Mouse (Mus musculus) left cerebral cortex, adult 18-20 months (tissue): ENCODE measurements at regions not wholly inside any gene's neighbourhood (a gene's known extent, or its start where the extent isn't known, plus 50 kb on each side); places are given as distances from the start of the nearest gene placed in this dataset.

Experiments
- DNase-seq, 2 experiments: peaks; one replicate each; pipeline ENCODE4 v3.0.0; 2021 to 2022; ENCODE audit warnings: low spot score in 2 of 2, mixed read lengths in 1 of 2

DNA sequence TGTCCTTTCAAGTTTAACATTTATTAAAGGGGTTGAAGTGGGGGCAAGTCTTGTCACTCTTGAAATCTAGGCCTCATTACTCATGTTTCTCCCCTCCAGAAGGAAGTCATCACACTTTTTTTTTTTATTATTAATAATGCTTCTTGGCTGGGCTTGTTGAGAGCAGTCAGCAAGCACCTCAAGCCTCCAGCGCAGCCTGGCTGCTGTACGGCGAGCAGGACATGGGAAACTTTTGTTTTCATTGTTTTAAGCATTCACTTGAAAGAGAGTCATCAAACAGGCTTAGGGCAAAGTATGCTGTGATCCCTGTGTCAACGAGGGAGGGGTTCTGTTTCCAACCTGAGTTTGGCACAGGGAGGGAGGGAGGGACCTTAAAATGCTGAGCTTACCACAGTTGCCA is 178.7 kb downstream of the Gm12728 start:
- DNase-seq = no peak

GRCm38 (mm10) chr4:105969628-105970027 is 180.0 kb downstream of the Gm12728 start:
- DNase-seq = no peak

DNA sequence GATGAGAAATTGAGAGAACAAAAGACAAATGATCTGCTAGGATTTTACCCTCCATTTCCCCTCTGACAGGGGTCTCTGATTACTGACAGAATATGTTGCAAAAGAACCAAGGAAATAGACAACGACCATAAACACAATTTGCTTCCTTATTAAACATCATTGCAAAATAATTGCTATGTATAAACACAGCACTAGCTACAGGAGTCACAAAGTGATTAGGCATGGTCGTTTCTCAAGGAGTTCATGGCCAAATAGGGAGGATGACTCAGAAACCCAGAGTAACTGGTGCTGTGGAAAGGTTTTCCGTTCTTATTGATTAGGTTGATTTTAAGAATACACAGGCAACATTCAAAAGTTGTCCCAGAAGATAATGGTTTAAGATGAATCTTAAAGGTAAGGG is 180.4 kb downstream of the Gm12728 start:
- DNase-seq = no peak

- no peak for DNase-seq
These were observed 183.1 kb downstream of the Gm12728 start for GRCm38 (mm10) chr4:105972736-105973135.

DNA sequence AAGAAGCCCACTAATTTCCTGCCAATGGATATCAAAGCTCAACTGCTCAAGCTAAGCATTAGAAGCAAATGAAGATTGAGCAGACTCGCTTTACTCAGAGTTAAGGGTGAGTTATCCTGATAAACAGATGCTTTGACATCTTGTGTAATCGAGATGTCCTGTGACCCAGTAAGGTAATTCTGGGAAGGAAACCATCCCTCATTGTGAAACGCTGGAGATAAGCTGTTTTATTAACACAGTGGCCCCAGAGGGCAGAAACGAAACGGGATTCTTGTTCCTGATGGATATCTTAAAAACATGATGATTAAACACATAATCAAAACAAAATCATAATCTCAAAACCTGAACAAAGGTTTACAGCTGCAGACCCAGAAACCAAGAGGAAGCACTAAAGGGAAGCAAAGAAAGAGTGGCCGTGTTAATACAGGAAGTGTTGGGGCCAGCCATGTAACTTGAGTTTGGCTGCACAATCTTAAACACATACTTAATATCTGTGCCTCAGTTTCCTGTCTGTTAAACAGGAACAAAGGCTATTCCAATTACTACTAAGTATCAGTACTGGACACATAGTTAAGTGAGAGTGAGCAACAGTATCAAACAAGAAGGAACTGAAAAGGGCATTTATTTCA is 184.2 kb downstream of the Gm12728 start:
- no peak for DNase-seq

- DNase-seq = no peak
These were observed 185.3 kb downstream of the Gm12728 start for GRCm38 (mm10) chr4:105974948-105975347.

DNA sequence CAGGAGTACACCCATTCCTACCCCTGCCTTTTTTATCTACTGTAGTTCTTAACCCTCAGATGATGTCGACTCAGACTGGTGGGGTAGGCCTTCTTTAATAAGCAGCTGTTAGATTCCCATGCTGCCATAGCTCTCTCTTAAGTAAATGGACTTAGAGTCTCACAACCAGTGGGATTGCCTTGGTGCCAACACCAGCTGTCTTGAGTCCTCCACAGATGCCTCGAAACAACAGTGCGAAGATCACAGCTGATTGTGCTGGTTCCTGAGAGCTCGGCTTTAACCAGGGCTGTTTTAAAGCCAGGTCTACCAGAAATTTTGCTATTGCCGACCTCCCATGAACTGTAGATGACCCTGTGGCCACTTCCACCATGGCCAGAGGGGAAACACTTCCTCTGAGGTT is 189.4 kb downstream of the Gm12728 start:
- DNase-seq = no peak

GRCm38 (mm10) chr4:105983018-105983417 is 193.3 kb downstream of the Gm12728 start:
- DNase-seq = no peak

DNA sequence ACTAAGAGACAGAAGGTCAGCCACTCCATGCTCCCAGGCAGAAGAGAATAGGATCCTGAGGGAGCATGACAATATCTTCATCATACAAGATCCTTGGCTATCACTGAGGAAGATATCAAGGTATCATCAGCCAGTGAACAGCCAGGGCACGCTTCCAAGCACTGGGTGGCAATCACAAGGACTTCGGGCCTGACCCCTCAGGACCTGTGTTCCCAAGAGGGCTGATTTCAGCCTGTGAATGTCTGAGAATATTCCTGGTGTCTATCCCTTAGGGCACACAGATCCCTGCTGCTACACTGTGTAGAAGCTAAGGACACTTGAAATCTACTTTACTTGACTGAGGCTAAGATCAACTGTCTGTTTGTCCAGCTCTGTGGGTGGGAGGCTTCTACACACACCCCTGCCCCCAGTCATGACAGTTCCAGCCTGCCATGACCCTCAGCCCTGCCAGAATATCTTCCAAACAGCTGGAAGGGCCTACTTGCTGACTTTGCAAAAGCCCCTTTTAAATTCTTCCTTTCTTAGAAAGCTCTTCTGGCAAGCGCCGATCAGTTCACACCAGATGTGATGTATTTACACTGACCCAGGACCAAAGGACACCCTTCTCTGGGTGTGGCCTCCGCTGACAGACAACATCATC is 198.4 kb downstream of the Gm12728 start:
- DNase-seq = no peak

DNA sequence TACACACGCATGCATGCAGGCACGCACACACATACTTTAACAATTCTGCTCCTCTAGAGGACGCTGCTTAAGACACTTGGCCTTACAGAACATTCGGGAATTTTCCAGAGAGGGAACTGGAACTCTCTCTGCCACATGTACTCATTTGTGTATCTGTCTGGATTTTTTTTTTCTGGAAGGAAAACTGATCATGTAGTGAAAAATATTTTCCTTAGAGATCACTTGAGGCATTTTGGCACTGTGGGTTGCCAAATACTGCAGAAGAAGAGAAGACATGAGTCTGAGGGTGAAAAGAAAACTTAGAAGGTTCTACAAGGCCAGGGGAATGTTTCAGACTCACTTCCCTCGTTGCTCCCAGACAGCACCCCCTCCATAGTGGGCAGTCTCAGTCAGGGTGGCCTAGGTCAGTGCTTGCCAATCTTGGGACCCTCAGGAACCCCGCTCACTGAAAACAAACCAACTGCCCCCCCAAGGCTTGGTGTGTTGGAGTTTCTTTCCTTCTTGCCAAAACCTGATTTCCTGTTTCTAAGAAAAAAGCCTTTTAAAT is 203.0 kb downstream of the Gm12728 start:
- no peak for DNase-seq

GRCm38 (mm10) chr4:105994390-105994798 is 204.7 kb downstream of the Gm12728 start:
- no peak for DNase-seq

GRCm38 (mm10) chr4:105996060-105996459 is 206.4 kb downstream of the Gm12728 start:
- DNase-seq = no peak

- DNase-seq = peak; percentile 5 to 16
These were observed 207.4 kb downstream of the Gm12728 start for GRCm38 (mm10) chr4:105996893-105997630.

GRCm38 (mm10) chr4:106002516-106002915 is 212.8 kb downstream of the Gm12728 start:
- DNase-seq = no peak

DNA sequence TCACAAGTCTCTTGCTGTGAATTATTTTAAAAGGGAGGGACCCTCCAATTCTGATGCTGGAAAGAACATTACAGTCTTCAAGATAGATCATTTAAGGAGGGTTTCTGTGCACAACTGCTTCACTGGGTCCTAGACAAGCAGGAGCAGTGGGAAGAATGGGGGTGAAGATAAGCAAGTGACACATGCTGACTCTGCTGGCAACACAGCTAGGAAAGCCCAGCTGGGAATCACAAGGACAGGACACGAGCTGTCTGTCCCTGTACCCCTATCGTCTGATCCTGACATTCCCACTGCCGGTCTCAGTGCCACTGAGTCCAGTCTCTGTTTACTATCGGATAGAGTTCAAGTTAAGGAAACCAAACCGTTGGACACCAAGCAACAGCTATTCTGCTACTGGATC is 216.3 kb downstream of the Gm12728 start:
- DNase-seq = no peak

DNA sequence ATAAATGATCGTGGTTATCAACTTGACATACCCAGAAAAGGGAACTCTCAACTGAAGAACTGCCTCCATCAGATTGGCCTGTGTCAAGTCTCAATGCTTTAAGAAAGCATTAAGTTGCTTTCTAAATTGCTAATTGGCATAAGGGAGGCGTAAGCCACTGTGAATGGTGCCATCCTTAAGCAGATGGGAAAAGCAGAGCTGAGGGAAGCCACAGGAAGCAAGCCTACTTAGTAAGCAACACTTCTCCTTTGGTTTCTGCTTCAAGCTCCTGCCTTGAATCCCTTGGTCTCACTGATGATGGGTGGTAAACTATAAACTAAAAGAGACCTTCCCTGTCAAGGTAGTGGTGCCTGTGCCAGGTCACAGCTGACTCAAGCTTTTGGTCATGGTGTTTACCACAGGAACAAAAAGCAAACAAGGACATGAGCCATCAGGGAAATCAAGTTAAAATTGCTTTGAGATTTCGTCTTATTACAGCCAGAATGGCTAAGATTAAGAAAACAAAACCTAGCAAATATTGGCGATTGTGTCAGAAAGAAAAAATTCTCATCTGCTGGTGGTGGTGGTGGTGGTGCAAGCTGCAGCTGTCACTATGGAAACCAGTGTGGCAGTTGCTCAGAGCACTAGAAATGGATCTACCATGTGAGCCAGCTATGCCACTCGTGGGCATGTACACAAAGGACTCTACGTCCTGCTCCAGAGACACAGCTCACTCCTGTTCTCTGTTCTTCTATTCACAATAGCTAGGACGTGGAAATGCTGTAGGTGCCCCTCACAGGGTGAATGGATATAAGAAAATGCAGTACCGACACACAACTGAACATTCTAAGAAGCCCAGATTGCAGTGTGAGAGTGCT is 217.9 kb downstream of the Gm12728 start:
- DNase-seq = peak in 1 of 2 experiments; percentile 13

DNA sequence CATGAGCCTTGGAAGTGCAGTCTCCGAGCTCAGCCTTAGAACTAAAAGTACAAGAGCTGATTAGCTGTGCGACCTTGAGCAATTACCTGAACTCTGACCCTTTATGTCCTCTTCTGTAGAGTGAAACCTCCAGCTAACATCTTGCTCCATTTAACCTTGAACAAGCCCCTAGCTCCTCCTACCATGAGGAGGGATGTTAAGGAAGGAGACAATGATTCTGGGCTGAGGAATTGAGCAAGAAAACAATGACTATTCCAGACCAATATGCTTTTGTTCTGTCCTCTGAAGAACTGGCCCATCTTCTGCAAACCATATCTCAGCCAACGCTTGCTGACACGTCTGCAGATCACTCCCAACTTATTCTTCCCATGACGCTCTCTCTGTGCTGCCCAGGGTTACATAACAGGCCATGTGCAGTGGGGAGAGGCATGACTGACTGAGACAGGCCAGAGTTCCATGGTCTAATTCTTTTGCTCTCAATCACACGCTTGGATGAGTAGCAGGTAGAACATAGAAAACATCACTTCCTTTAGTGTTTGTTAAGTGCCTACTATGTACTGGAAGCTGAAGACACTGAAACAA is 227.5 kb downstream of the Gm12728 start:
- DNase-seq = no peak

GRCm38 (mm10) chr4:106018936-106019335 is 229.3 kb downstream of the Gm12728 start:
- DNase-seq = no peak

- DNase-seq = no peak
These were observed 230.7 kb downstream of the Gm12728 start for GRCm38 (mm10) chr4:106020338-106020737.

- DNase-seq = no peak
These were observed 234.9 kb downstream of the Gm12728 start for GRCm38 (mm10) chr4:106024591-106024990.
